Mouse (Mus musculus) limb, embryonic 13.5 days (tissue): ENCODE results near the gene Gm4450. TPM values are rescaled to one million over a fixed set of nuclear protein-coding genes. Genes with fewer than 3 reads are reported as not detected.
"Not testable (repeated sequence)": the region's sequence is repeated elsewhere in the genome, so short reads cannot be mapped to it uniquely, and the experiment has no call there.

Source experiments
- ATAC-seq: fragments of 200-750 bp; cut with Nextera tagmentation; 2 replicates; pipeline ENCODE4 v1.8.0; 2017; ENCODE audit warnings: low read depth, moderate number of reproducible peaks, moderate TSS enrichment; ENCODE audit not compliant: low FRiP score
- H3K27ac ChIP-seq: fragments of 300-500 bp; sonication (generic); 2 replicates; pipeline ENCODE4 v1.5.1; 2015; ENCODE audit warnings: inconsistent platforms, mild to moderate bottlenecking, moderate library complexity
- H3K27me3 ChIP-seq: fragments of 300-500 bp; sonication (generic); 2 replicates; pipeline ENCODE4 v1.6.1; 2015; ENCODE audit warnings: mild to moderate bottlenecking, inconsistent platforms
- H3K36me3 ChIP-seq: fragments of 300-500 bp; sonication (generic); 2 replicates; pipeline ENCODE4 v1.6.1; 2015; ENCODE audit warnings: inconsistent platforms, mild to moderate bottlenecking, moderate library complexity
- H3K4me1 ChIP-seq: fragments of 300-500 bp; sonication (generic); 2 replicates; pipeline ENCODE4 v1.6.1; 2015; ENCODE audit warnings: inconsistent platforms
- H3K4me2 ChIP-seq: fragments of 300-500 bp; sonication (generic); replicated peaks from 2 replicates; pipeline ENCODE4 v1.6.1; 2015; ENCODE audit warnings: inconsistent platforms, mild to moderate bottlenecking, moderate library complexity
- H3K4me3 ChIP-seq: fragments of 300-500 bp; sonication (generic); 2 replicates; pipeline ENCODE4 v1.5.1; 2015; ENCODE audit warnings: moderate library complexity, mild to moderate bottlenecking, inconsistent platforms
- H3K9ac ChIP-seq: fragments of 300-500 bp; sonication (generic); 2 replicates; pipeline ENCODE4 v1.6.1; 2015; ENCODE audit warnings: mild to moderate bottlenecking, inconsistent platforms
- H3K9me3 ChIP-seq: fragments of 300-500 bp; sonication (generic); 2 replicates; pipeline ENCODE4 v1.6.1; 2016; ENCODE audit warnings: inconsistent platforms
- WGBS: fragments of 180-500 bp; shearing (Covaris S2); methylation state at CpG from one replicate; pipeline ENCODE4 v1.1.7; 2015; 5-methylcytosine and 5-hydroxymethylcytosine counted together
- polyA plus RNA-seq: library from polyadenylated mRNA; unstranded; fragments of >200 nt; fragmentation: Nextera tagmentation; extraction: Ambion mirVana; gene quantifications from 2 replicates; pipeline ENCODE4 v1.2.1, GENCODE M21; 2015

Gm4450 gene
- polyA plus RNA-seq, result not detected in 2 replicates

GRCm38 (mm10) chr3:98457026-98457425 is at the start of gene Gm4450:
Gene Gm4450 (minus strand): TSS chr3:98457126.
- not testable (repeated sequence) for ATAC-seq

GRCm38 (mm10) chr3:98497401-98497800 is 40.5 kb upstream of the Gm4450 start:
- H3K4me3 ChIP-seq, H3K4me2 ChIP-seq, H3K9ac ChIP-seq: not testable (repeated sequence)

More at GRCm38 (mm10) chr3:98457026-98457425, at the start of gene Gm4450:
- H3K4me2 ChIP-seq, H3K4me3 ChIP-seq, H3K36me3 ChIP-seq, H3K4me1 ChIP-seq, H3K9me3 ChIP-seq, H3K27me3 ChIP-seq, H3K27ac ChIP-seq, H3K9ac ChIP-seq: not testable (repeated sequence)
- no CpG with 5 or more reads among the region's 1 CpGs for WGBS

GRCm38 (mm10) chr3:98496762-98497161 is 39.8 kb upstream of the Gm4450 start:
- H3K9me3 ChIP-seq, H3K4me2 ChIP-seq, H3K27ac ChIP-seq, H3K9ac ChIP-seq, H3K4me1 ChIP-seq, H3K27me3 ChIP-seq, H3K4me3 ChIP-seq, ATAC-seq, H3K36me3 ChIP-seq: not testable (repeated sequence)
- no CpG with 5 or more reads among the region's 2 CpGs for WGBS

More at GRCm38 (mm10) chr3:98497401-98497800, 40.5 kb upstream of the Gm4450 start:
- H3K27me3 ChIP-seq, H3K4me1 ChIP-seq, H3K36me3 ChIP-seq, H3K9me3 ChIP-seq, ATAC-seq, H3K27ac ChIP-seq: not testable (repeated sequence)

- H3K4me3 ChIP-seq, H3K9me3 ChIP-seq, H3K27me3 ChIP-seq, H3K4me2 ChIP-seq, H3K9ac ChIP-seq, H3K36me3 ChIP-seq, H3K4me1 ChIP-seq, H3K27ac ChIP-seq: not testable (repeated sequence)
- 0 out of 2 replicates have a peak, but pooled peaks have one; percentile 36 for ATAC-seq
Measured at GRCm38 (mm10) chr3:98495055-98495454, 38.1 kb upstream of the Gm4450 start.

- not testable (repeated sequence) for H3K36me3 ChIP-seq, H3K4me3 ChIP-seq, H3K9ac ChIP-seq, H3K4me1 ChIP-seq, H3K27ac ChIP-seq, H3K4me2 ChIP-seq, H3K27me3 ChIP-seq, H3K9me3 ChIP-seq, ATAC-seq
Measured at GRCm38 (mm10) chr3:98494184-98494583, 37.3 kb upstream of the Gm4450 start.

- not testable (repeated sequence) for H3K9ac ChIP-seq, H3K9me3 ChIP-seq, H3K36me3 ChIP-seq, H3K27me3 ChIP-seq, H3K27ac ChIP-seq, H3K4me3 ChIP-seq, H3K4me2 ChIP-seq, H3K4me1 ChIP-seq, ATAC-seq
Measured at GRCm38 (mm10) chr3:98471499-98471898, 14.6 kb upstream of the Gm4450 start.

GRCm38 (mm10) chr3:98471057-98471456 is 14.1 kb upstream of the Gm4450 start:
- no CpG with 5 or more reads among the region's 1 CpGs for WGBS
- H3K27ac ChIP-seq, H3K9ac ChIP-seq, H3K4me2 ChIP-seq, ATAC-seq, H3K27me3 ChIP-seq, H3K9me3 ChIP-seq, H3K4me1 ChIP-seq, H3K36me3 ChIP-seq, H3K4me3 ChIP-seq: not testable (repeated sequence)

GRCm38 (mm10) chr3:98469323-98469722 is 12.4 kb upstream of the Gm4450 start:
- not testable (repeated sequence) for H3K9me3 ChIP-seq, ATAC-seq, H3K9ac ChIP-seq, H3K4me2 ChIP-seq, H3K27me3 ChIP-seq, H3K27ac ChIP-seq, H3K4me3 ChIP-seq, H3K4me1 ChIP-seq, H3K36me3 ChIP-seq
- 75% methylated on average over 1 of the region's 2 CpGs for WGBS

- not testable (repeated sequence) for H3K4me3 ChIP-seq, H3K36me3 ChIP-seq, H3K9me3 ChIP-seq, H3K4me2 ChIP-seq, H3K4me1 ChIP-seq, H3K27ac ChIP-seq, ATAC-seq, H3K9ac ChIP-seq, H3K27me3 ChIP-seq
- 83% methylated on average over 5 of the region's 5 CpGs for WGBS
Measured at GRCm38 (mm10) chr3:98453786-98454185, 3.1 kb downstream of the Gm4450 start.

- ATAC-seq, H3K9me3 ChIP-seq, H3K27ac ChIP-seq, H3K27me3 ChIP-seq, H3K4me2 ChIP-seq, H3K4me1 ChIP-seq, H3K36me3 ChIP-seq, H3K4me3 ChIP-seq, H3K9ac ChIP-seq: not testable (repeated sequence)
- WGBS, result 56% methylated on average over 1 of the region's 1 CpGs
Measured at GRCm38 (mm10) chr3:98443924-98444323, 13.0 kb downstream of the Gm4450 start.

- H3K9ac ChIP-seq, H3K27me3 ChIP-seq, H3K4me2 ChIP-seq, H3K4me3 ChIP-seq, H3K27ac ChIP-seq, H3K4me1 ChIP-seq, H3K9me3 ChIP-seq, H3K36me3 ChIP-seq: not testable (repeated sequence)
- ATAC-seq, result peak; percentile 36; the same call in 1 of the 2 replicates
- 15% methylated on average over 3 of the region's 3 CpGs for WGBS
Measured at GRCm38 (mm10) chr3:98443149-98443779, 13.7 kb downstream of the Gm4450 start.

GRCm38 (mm10) chr3:98442245-98442644 is 14.7 kb downstream of the Gm4450 start:
- H3K4me1 ChIP-seq, H3K4me3 ChIP-seq, H3K9ac ChIP-seq, ATAC-seq, H3K36me3 ChIP-seq, H3K9me3 ChIP-seq, H3K4me2 ChIP-seq, H3K27me3 ChIP-seq, H3K27ac ChIP-seq: not testable (repeated sequence)
- WGBS, result 45% methylated on average over 3 of the region's 3 CpGs

- 0 out of 2 replicates have a peak, but pooled peaks cover 3% of the 10 kb centered on the region for H3K9me3 ChIP-seq
- ATAC-seq, result no peak
- 82% methylated on average over 1 of the region's 1 CpGs for WGBS
Measured at GRCm38 (mm10) chr3:98435030-98435429, 21.9 kb downstream of the Gm4450 start.

More at GRCm38 (mm10) chr3:98435030-98435429, 21.9 kb downstream of the Gm4450 start:
- Histone ChIP-seq H3K4me2 (no peak overlapping the region), H3K4me1 (no peaks in the 10 kb centered on the region), H3K27me3 (peaks cover under 1% of the 10 kb centered on the region), H3K4me3 (no peak overlapping the region), H3K27ac (no peak overlapping the region), H3K36me3 (no peaks in the 10 kb centered on the region), H3K9ac (no peak overlapping the region)
